Mouse (Mus musculus): ENCODE measurements around the gene Aktip.

Gene Aktip

DNA sequence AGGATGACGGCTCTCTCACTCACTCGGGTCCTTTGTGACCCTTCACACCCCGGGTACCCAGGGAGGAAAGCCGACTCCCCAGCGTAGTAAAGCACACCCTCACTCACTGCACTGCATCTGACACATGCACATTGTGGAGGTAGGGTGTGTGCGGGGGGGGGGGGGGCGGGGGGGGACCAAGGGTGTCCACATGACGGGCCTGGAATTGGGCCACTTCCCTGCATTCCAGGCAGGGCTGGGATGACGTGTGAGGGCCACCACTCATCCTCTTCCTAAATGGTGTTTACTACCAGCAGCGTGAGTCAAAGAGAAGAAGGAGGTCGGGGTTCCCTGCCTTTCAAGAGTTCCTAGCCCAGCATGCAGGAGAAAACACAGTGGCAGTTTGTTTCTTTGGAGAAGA is 11.6 kb downstream of the Aktip start:
- DNase-seq = no peak

DNA sequence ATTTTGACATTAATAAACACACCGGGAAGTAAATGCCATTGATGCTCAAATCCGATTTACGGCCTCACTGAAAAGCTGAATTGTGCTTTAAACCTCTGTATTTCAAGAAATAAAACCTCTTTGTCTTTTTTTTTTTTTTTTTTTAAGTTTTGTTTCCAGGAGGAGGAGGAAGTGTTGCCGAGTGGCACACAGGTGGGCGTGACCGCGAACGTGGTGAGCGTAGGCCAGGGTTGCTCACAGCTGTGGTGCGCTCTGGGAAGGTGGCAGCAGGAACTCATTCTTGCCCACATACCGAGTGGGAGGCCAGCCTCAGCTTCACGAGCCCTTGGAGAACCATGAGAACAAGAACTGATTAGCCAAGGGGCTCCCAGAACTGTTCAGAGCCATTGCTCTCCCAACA is 13.4 kb downstream of the Aktip start:
- no peak for DNase-seq

DNA sequence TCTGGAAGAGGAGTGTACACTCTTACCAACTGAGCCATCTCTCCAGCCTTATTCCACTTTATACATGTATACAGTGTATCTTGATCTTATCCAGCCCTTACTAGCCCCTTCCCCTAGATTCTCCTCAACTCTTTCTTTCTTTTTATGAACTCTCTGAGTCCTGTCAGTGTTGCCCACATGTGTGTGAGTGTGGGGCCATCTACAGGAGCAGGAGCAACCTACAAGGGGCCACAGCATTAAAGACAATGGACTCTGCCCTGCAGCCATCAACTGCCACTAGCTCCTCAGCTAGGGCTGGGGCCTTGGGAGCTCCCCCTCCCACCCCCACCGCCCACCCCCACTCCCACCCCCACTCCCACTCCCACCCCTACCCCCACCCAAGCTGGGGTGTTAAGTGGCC is 22.1 kb downstream of the Aktip start:
- DNase-seq = peak; percentile 20

- DNase-seq = no peak
Measured at GRCm38 (mm10) chr8:91176176-91176575, 23.6 kb downstream of the Aktip start.

GRCm38 (mm10) chr8:91171605-91172004 is 28.2 kb downstream of the Aktip start:
- no peak for DNase-seq

DNA sequence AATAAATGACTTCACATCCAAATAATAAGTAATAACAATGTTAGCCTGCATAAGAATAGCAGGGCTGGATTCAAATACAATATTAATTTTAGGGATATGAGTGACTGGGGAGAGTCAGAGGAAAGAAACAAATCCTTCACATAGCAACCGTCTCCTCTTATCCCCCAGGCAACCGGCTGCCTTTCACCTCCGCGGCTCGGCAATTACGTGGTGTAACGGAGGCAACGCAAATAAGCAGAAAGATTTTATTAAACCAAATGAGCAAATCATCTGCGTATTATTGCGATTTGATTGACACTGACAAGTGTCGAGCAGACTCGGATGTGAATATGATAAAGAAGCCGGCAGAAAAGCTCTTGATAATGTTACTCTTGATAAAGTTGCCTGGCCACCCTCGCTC is 28.9 kb downstream of the Aktip start:
- DNase-seq = no peak

DNA sequence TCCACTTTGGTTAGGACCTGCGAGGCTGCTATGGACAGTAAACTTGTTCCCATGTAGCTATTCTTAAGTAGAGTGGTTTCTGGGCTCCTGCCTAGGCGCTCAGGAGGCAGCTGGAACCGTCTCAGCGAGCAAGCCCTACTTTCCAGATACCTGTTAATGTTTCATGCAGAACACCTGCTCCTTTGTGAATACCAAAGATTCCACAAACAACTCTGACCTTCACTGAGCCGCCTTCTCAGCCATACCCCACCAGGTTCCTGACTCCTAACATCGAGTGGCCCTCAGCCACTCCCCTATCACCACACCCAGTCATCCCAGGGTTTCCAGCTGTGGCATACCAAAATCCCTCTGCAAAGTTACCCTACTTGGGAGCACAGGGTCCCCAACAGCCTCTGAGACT is 29.6 kb downstream of the Aktip start:
- DNase-seq = peak; percentile 45

- no peak for DNase-seq
Measured at GRCm38 (mm10) chr8:91159959-91160800, 39.6 kb downstream of the Aktip start.

- no peak for DNase-seq
Measured at GRCm38 (mm10) chr8:91158617-91159016, 41.2 kb downstream of the Aktip start.

- peak; percentile 67 for DNase-seq
Measured at GRCm38 (mm10) chr8:91154564-91154963, 45.2 kb downstream of the Aktip start.

- DNase-seq = no peak
Measured at GRCm38 (mm10) chr8:91153831-91154230, 45.9 kb downstream of the Aktip start.

GRCm38 (mm10) chr8:91151531-91151930 is 48.2 kb downstream of the Aktip start:
- no peak for DNase-seq

DNA sequence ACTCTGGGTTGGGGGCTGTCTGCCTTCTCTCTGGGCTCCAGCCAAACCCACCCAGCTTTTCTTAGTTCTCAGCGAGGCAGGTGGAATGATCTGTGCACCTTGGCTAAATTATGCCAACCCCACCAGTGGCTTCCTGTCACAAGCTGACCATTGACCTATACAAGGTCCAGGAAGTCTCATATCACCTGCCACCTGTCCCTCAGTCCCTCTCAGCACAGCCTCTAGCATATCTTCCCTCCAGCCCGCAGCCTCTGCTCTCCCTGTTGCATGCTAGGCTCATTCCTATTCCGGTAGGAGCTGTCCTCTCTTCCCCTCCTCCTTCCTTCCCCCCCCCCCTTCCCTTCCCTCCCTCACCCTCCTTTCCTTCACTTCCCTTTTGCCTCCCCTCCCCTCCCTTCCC is 50.5 kb downstream of the Aktip start:
- no peak for DNase-seq

DNA sequence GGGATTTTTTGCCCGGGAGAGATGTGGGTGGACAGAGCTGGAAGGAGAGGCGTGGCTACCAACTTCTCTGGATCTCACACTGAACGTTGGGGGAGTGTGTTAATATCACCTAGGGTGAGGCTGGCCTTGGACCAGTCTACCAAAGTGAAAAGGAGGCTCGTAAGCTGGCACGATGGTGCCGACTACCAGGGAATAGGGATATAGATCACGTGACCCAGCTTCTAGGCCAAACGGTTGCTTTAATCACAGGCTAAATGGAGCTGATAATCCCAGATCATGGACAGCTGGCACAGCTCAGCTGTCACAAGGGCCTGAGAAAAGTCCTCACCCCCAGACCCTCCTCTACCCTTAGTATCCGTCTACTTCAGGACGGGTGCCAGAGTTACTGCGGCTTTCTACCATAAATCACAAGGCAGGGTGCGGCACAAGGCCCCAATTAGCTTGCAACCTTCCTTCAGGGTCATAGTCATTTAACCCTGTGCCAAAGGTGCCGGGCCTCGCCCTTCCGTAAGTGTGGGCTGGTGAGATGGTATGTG is 51.1 kb downstream of the Aktip start:
- DNase-seq = peak; percentile 65

DNA sequence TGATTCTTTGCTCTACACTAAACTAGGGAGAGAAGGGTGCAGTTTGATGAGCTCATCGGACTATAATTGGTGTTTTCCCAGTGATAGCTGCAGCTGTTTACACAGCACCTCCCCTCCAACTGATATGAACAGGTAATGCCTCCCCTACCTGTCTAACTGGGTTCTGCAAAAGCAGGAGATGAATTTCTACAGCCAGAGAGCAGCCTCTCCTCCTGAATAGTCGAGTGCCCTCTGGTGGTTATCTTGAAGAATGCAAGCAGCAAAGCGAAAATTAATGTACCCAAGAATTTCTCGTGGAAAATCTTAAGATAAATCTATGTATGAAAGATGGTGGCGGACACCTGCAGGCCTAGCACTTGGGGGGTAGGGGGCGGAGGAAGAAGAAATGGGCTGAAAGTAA is 52.1 kb downstream of the Aktip start:
- peak; percentile 69 for DNase-seq

DNA sequence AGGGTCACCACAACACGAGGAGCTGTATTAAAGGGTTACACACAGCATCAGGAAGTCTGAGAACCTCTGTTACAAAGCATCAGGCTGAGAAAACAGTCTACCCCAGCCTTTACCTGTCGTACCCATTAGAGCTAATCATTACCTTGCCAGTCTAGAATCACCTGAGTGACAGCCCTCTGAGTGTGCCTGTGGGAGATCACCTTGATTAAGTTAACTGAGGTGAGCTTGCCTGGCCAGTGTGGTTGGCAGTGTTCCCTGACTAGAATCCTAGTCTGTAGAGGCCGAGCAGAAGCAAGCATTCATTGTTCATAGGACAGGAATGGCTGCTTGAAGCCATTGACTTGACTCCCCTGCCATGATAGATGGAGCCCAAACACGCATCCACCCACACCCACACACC is 58.9 kb downstream of the Aktip start:
- peak; percentile 76 for DNase-seq

GRCm38 (mm10) chr8:91135308-91136181 is 64.2 kb downstream of the Aktip start:
- peak; percentile 78 for DNase-seq

- DNase-seq = no peak
Measured at GRCm38 (mm10) chr8:91134659-91135058, 65.1 kb downstream of the Aktip start.

DNA sequence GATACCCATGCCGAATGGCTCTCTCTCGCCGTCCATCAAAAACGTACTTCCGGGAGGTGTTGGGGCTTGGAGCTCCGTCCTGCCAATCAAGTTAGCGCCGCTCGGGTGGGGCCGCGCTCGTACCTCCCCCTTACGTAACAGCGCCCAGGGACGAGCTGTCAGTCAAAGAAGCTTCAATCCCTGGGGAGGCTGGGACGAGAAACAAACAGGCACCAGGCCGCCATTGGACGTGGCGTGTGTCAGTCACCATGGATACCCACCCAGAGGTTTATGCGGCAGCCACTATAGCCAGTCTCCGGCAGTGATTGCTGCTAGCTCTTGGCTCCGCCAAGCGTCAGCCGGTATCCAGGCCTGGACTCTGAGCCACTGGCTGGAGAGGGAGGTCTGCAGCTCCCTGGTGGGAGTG is 65.7 kb downstream of the Aktip start:
- peak; percentile 100 for DNase-seq

DNA sequence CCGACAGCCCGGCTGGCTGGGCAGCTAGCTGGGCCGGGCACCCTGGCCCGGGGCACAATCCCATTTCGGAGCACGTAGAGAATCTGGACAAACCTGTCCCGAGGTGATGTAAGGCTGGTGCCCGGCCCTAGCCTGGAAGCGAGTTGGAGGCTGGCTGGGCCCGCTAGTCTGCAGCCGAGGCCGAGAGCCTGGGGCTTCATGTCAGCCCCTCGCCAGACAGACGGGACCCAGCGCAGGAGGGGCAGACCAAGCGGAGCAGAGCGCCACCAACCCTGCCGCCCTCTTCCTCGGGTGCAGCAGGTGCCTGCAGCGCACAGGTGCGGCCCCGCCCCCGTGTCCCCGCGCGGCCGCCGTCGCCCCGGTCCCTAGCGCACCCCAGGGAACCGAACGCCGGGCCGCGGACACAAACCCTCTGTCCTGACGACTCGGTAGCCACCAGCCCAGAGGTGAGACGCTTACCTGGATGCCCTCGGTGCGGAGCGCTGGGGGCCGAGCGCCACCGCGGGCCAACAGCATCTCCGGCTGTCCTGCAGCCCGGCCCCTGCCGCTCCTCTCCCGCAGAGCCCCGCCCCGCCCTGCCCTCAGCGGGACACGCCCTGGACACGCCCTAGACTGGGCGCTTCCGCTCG is 66.2 kb downstream of the Aktip start:
- DNase-seq = no peak

GRCm38 (mm10) chr8:91132731-91133130 is 67.0 kb downstream of the Aktip start:
- DNase-seq = no peak

- no peak for DNase-seq
Measured at GRCm38 (mm10) chr8:91126786-91127185, 73.0 kb downstream of the Aktip start.

DNA sequence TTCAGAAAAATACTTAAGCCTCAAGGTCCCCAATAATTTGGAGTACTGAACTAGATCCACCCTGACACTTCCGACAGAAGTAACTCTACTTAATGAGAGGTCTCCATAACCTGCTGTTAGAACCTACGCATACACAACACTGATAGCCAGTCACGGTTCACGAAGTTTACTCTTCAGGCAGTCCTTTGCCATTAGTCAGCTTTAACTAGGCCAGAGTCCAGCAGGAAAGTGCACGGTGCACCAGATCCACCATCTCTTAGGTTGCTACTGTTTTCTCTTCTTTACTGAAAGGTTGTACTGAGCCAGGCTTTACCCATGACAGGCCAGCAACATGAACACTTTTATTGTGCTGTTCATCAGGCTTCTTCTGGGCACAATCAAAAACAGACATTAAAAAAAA is 75.5 kb downstream of the Aktip start:
- peak; percentile 61 for DNase-seq
